Mouse (Mus musculus) lung, embryonic 14.5 days (tissue): ENCODE data around the gene Rhoj. TPM values are rescaled to one million over a fixed set of nuclear protein-coding genes. Genes with fewer than 3 reads are reported as not detected.

Experiments used
- ATAC-seq: fragments of 200-750 bp; cut with Nextera tagmentation; 2 replicates; pipeline ENCODE4 v1.8.0; 2017; ENCODE audit warnings: mild to moderate bottlenecking, moderate TSS enrichment, moderate library complexity; ENCODE audit not compliant: insufficient read depth
- DNase-seq: peaks from one replicate; pipeline ENCODE4 v3.0.0-alpha.2; 2015
- H3K27ac ChIP-seq: fragments of 300-500 bp; sonication (generic); 2 replicates; pipeline ENCODE4 v1.5.1; 2014; ENCODE audit warnings: low read depth, mild to moderate bottlenecking, moderate library complexity
- H3K27me3 ChIP-seq: fragments of 300-500 bp; sonication (generic); 2 replicates; pipeline ENCODE4 v1.6.1; 2014; ENCODE audit warnings: low read length, control low read depth; ENCODE audit not compliant: insufficient read depth
- H3K36me3 ChIP-seq: fragments of 300-500 bp; sonication (generic); 2 replicates; pipeline ENCODE4 v1.6.1; 2014; ENCODE audit warnings: control low read depth; ENCODE audit not compliant: insufficient read depth
- H3K4me1 ChIP-seq: fragments of 300-500 bp; sonication (generic); 2 replicates; pipeline ENCODE4 v1.6.1; 2014; ENCODE audit warnings: antibody characterized with exemption, control low read depth; ENCODE audit not compliant: insufficient read depth
- H3K4me2 ChIP-seq: fragments of 300-500 bp; sonication (generic); 2 replicates; pipeline ENCODE4 v1.6.1; 2014; ENCODE audit warnings: mild to moderate bottlenecking
- H3K4me3 ChIP-seq: fragments of 300-500 bp; sonication (generic); 2 replicates; pipeline ENCODE4 v1.5.1; 2014; ENCODE audit warnings: low read depth, low read length
- H3K9ac ChIP-seq: fragments of 300-500 bp; sonication (generic); 2 replicates; pipeline ENCODE4 v1.6.1; 2014
- H3K9me3 ChIP-seq: fragments of 300-500 bp; sonication (generic); 2 replicates; pipeline ENCODE4 v1.6.1; 2016; ENCODE audit warnings: low read depth, low read length, control low read depth
- CTCF ChIP-seq: IDR thresholded peaks from 2 replicates; pipeline ENCODE4 v1.5.1; 2016; ENCODE audit warnings: antibody characterized with exemption, low read depth
- WGBS: fragments of 180-500 bp; shearing (Covaris S2); extraction: QIAGEN DNeasy Blood & Tissue Kit; methylation state at CpG from one replicate; pipeline ENCODE4 v1.1.7; 2014; 5-methylcytosine and 5-hydroxymethylcytosine counted together
- polyA plus RNA-seq: library from polyadenylated mRNA; unstranded; fragments of >200 nt; fragmentation: Nextera tagmentation; extraction: Ambion mirVana; gene quantifications from 2 replicates; pipeline ENCODE4 v1.2.1, GENCODE M21; 2014

Gene Rhoj
- polyA plus RNA-seq, 1 experiment from 2014 or later = 54.4 TPM

- 51% methylated on average over 5 of the region's 5 CpGs for WGBS
These were observed 51.9 kb downstream of the Rhoj start for GRCm38 (mm10) chr12:75359921-75360482.

GRCm38 (mm10) chr12:75362456-75362855, 54.3 kb downstream of the Rhoj start:
- H3K4me2 ChIP-seq = no peak overlapping the region
- no peak overlapping the region for H3K4me3 ChIP-seq
- no peaks in the 10 kb centered on the region for H3K27me3 ChIP-seq
- 90% methylated on average over 16 of the region's 16 CpGs for WGBS
- DNase-seq (no peak), ATAC-seq (no peak)
- H3K36me3 ChIP-seq = no peaks in the 10 kb centered on the region
- no peak overlapping the region for H3K27ac ChIP-seq
- H3K9me3 ChIP-seq = no peaks in the 10 kb centered on the region
- peaks cover 3% of the 10 kb centered on the region; the same call in 1 of the 2 replicates for H3K4me1 ChIP-seq
- no peak for TF ChIP-seq CTCF
- H3K9ac ChIP-seq = no peak overlapping the region

More at GRCm38 (mm10) chr12:75359921-75360482, 51.9 kb downstream of the Rhoj start:
- no peak for TF ChIP-seq CTCF
- Histone ChIP-seq H3K27me3 (no peaks in the 10 kb centered on the region), H3K27ac (no peak overlapping the region), H3K36me3 (no peaks in the 10 kb centered on the region), H3K9me3 (no peaks in the 10 kb centered on the region), H3K4me1 (peaks cover 3% of the 10 kb centered on the region; the same call in 1 of the 2 replicates), H3K4me2 (no peak overlapping the region), H3K4me3 (no peak overlapping the region), H3K9ac (no peak overlapping the region)
- peak; percentile 11; the same call in 1 of the 2 replicates for ATAC-seq
- DNase-seq = no peak

- Histone ChIP-seq H3K4me3 (no peak overlapping the region), H3K9me3 (no peaks in the 10 kb centered on the region), H3K4me1 (peaks cover 1% of the 10 kb centered on the region; the same call in 1 of the 2 replicates), H3K4me2 (no peak overlapping the region), H3K27me3 (no peaks in the 10 kb centered on the region), H3K9ac (no peak overlapping the region), H3K27ac (no peak overlapping the region), H3K36me3 (no peaks in the 10 kb centered on the region)
- TF ChIP-seq CTCF = no peak
- 95% methylated on average over 4 of the region's 4 CpGs for WGBS
- ATAC-seq = no peak
- DNase-seq = no peak
These were observed 56.3 kb downstream of the Rhoj start for GRCm38 (mm10) chr12:75364416-75364815.

- Histone ChIP-seq H3K36me3 (no peaks in the 10 kb centered on the region), H3K27me3 (no peaks in the 10 kb centered on the region), H3K4me3 (no peak overlapping the region), H3K27ac (no peak overlapping the region), H3K4me2 (no peak overlapping the region), H3K9me3 (no peaks in the 10 kb centered on the region), H3K9ac (no peak overlapping the region), H3K4me1 (no peaks in the 10 kb centered on the region)
- ATAC-seq = no peak
- WGBS = 82% methylated on average over 14 of the region's 14 CpGs
- no peak for TF ChIP-seq CTCF
- no peak for DNase-seq
These were observed 57.6 kb downstream of the Rhoj start for GRCm38 (mm10) chr12:75365621-75366124.

- no peak for ATAC-seq
- no peak overlapping the region for H3K4me3 ChIP-seq
These were observed 59.2 kb downstream of the Rhoj start for GRCm38 (mm10) chr12:75367371-75367770.

GRCm38 (mm10) chr12:75368527-75368926, 60.4 kb downstream of the Rhoj start:
- no peak for DNase-seq
- Histone ChIP-seq H3K36me3 (no peaks in the 10 kb centered on the region), H3K9ac (no peak overlapping the region), H3K4me1 (no peaks in the 10 kb centered on the region), H3K27ac (no peak overlapping the region), H3K4me2 (no peak overlapping the region), H3K9me3 (no peaks in the 10 kb centered on the region), H3K4me3 (no peak overlapping the region), H3K27me3 (no peaks in the 10 kb centered on the region)
- WGBS = 80% methylated on average over 5 of the region's 5 CpGs
- TF ChIP-seq CTCF = no peak
- no peak for ATAC-seq

More at GRCm38 (mm10) chr12:75367371-75367770, 59.2 kb downstream of the Rhoj start:
- Histone ChIP-seq H3K27ac (no peak overlapping the region), H3K36me3 (no peaks in the 10 kb centered on the region), H3K9me3 (no peaks in the 10 kb centered on the region), H3K4me2 (no peak overlapping the region), H3K9ac (no peak overlapping the region), H3K4me1 (no peaks in the 10 kb centered on the region), H3K27me3 (no peaks in the 10 kb centered on the region)
- no peak for DNase-seq
- 88% methylated on average over 6 of the region's 6 CpGs for WGBS
- no peak for TF ChIP-seq CTCF

- Histone ChIP-seq H3K9me3 (no peaks in the 10 kb centered on the region), H3K36me3 (no peaks in the 10 kb centered on the region), H3K9ac (no peak overlapping the region), H3K27me3 (no peaks in the 10 kb centered on the region), H3K4me3 (no peak overlapping the region), H3K4me2 (no peak overlapping the region), H3K27ac (no peak overlapping the region), H3K4me1 (no peaks in the 10 kb centered on the region)
- WGBS = 47% methylated on average over 2 of the region's 2 CpGs
- ATAC-seq (no peak; the same call in 1 of the 2 replicates), DNase-seq (no peak)
- TF ChIP-seq CTCF = no peak
These were observed 61.3 kb downstream of the Rhoj start for GRCm38 (mm10) chr12:75369418-75369851.
